Mouse (Mus musculus): ENCODE measurements around the gene Gm10974.

- no peak for TF ChIP-seq POLR2AphosphoS5 (IDR thresholded peaks at IDR 0.05; ENCODE audit: insufficient replicate concordance, low read depth, low read length)
- TF ChIP-seq CTCF (IDR thresholded peaks at IDR 0.05; ENCODE audit: low read depth, low read length) = no peak
These were observed 22.9 kb upstream of the Gm10974 start for GRCm38 (mm10) chr7:66342831-66343230.

All from G1E (cell line).